Mouse (Mus musculus): ENCODE data around the gene Ctnnbl1. TPM values are rescaled to one million over a fixed set of nuclear protein-coding genes. Genes with fewer than 3 reads are reported as not detected.

Ctnnbl1 gene
- polyA plus RNA-seq, 1 experiment, result 0.98 TPM

DNA sequence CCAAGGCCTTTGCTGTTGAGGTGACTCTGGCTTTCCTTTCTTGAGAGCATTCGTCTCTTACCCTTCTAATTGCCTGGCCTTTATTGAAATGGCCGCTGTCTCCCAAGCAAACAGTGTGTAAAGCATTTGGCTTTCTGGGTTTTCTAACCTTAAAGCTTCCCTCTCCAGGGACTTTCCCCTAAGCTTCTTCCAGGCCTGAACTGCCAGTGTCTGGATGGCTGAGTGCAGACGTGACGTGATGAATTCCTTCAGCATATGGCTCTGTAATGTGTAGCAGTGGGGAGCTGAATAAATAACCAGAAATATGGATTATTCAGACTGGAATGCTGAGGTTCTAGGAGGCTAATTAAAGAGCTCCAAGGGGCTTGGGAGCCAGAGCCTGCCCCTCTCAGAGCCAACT is 84.1 kb downstream of the Ctnnbl1 start:
- Histone ChIP-seq H3K4me3 (replicated peaks) (no peak overlapping the region), H3K27me3 (ENCODE audit: control insufficient read depth) (no peaks in the 10 kb centered on the region), H3K36me3 (ENCODE audit: control insufficient read depth) (peaks cover 41% of the 10 kb centered on the region), H3K4me1 (ENCODE audit: control insufficient read depth) (no peaks in the 10 kb centered on the region), H3K9me3 (ENCODE audit: control insufficient read depth, low read length) (no peaks in the 10 kb centered on the region)
- TF ChIP-seq TAL1 (IDR thresholded peaks at IDR 0.05; ENCODE audit: low read length) (no peak), GATA1 (IDR thresholded peaks at IDR 0.05; ENCODE audit: low read length) (no peak)

DNA sequence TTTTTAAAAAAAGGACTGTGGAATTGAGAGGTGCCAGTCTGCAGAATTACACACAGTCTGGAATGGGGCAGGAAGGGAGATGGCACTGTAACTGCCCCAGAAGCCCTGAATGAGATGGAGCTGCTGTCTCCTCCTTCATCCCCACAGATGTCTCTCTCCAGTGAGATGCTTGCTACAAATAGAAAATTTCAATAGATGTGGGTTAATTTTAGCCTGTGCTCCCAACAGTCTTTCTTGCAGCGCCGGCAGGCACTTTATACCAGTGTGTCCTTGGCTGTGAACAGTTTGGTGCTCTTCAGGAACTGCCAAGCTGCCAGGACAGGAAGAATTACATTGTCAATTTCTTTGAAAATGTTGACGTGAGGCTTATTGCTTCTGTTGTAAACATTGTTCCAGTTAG is 86.3 kb downstream of the Ctnnbl1 start:
- Histone ChIP-seq H3K9me3 (ENCODE audit: control insufficient read depth, low read length) (no peaks in the 10 kb centered on the region), H3K27me3 (ENCODE audit: control insufficient read depth) (no peaks in the 10 kb centered on the region), H3K4me1 (ENCODE audit: control insufficient read depth) (no peaks in the 10 kb centered on the region), H3K4me3 (replicated peaks) (no peak overlapping the region), H3K36me3 (ENCODE audit: control insufficient read depth) (peaks cover 32% of the 10 kb centered on the region)
- TF ChIP-seq GATA1 (IDR thresholded peaks at IDR 0.05; ENCODE audit: low read length), result no peak
- no peak for TF ChIP-seq TAL1 (IDR thresholded peaks at IDR 0.05; ENCODE audit: low read length)

DNA sequence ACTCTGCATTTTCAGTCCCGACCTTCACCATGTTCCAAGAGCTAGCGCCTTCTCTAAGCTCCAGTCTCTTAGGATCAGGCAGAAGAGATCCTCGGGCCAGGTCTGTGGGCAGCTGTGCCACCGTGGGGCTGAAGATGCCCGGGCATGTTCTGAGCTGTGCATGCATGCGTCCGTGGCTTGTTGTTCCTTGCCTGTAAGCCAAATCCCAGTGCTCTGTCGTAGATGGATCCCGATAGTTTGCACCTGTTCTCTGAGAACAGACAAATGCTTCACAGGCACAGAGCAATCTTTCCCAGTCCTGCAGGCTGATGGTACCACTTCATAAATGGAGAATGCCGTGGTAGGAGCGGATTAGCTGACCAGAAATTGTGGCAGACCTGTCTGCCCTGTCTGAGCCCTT is 87.0 kb downstream of the Ctnnbl1 start:
- H3K36me3 ChIP-seq (ENCODE audit: control insufficient read depth), result peaks cover 25% of the 10 kb centered on the region
- no peak for TF ChIP-seq TAL1 (IDR thresholded peaks at IDR 0.05; ENCODE audit: low read length)
- H3K9me3 ChIP-seq (ENCODE audit: control insufficient read depth, low read length), result no peaks in the 10 kb centered on the region
- no peak overlapping the region for H3K4me3 ChIP-seq (replicated peaks)
- no peaks in the 10 kb centered on the region for H3K4me1 ChIP-seq (ENCODE audit: control insufficient read depth)
- no peaks in the 10 kb centered on the region for H3K27me3 ChIP-seq (ENCODE audit: control insufficient read depth)

DNA sequence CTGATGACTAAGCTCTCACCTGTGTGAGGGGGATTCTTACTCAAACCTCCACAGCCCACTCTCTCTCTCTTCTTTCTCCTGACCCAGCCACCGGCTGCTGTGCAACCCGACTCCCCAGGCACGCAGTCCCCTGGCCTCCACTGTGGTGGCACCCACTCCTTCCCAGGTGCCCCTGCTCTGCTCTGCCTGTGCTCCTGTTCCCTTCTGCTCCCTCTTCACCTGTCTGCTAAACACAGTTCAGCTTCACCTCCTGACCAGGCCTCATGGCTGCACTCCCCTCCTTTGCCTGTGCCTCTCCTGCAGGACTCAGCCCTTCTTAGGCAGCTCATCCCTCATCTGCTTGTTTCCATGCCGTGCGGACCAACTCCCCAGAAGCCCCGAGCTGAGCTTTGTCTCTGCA is 92.9 kb downstream of the Ctnnbl1 start:
- H3K27me3 ChIP-seq (ENCODE audit: control insufficient read depth), result no peaks in the 10 kb centered on the region
- peaks cover 4% of the 10 kb centered on the region for H3K36me3 ChIP-seq (ENCODE audit: control insufficient read depth)
- H3K4me1 ChIP-seq (ENCODE audit: control insufficient read depth), result no peaks in the 10 kb centered on the region; the same call in 1 of the 2 replicates
- H3K9me3 ChIP-seq (ENCODE audit: control insufficient read depth, low read length), result no peaks in the 10 kb centered on the region
- TF ChIP-seq TAL1 (IDR thresholded peaks at IDR 0.05; ENCODE audit: low read length) (no peak), GATA1 (IDR thresholded peaks at IDR 0.05; ENCODE audit: low read length) (no peak)
- H3K4me3 ChIP-seq (replicated peaks), result no peak overlapping the region

DNA sequence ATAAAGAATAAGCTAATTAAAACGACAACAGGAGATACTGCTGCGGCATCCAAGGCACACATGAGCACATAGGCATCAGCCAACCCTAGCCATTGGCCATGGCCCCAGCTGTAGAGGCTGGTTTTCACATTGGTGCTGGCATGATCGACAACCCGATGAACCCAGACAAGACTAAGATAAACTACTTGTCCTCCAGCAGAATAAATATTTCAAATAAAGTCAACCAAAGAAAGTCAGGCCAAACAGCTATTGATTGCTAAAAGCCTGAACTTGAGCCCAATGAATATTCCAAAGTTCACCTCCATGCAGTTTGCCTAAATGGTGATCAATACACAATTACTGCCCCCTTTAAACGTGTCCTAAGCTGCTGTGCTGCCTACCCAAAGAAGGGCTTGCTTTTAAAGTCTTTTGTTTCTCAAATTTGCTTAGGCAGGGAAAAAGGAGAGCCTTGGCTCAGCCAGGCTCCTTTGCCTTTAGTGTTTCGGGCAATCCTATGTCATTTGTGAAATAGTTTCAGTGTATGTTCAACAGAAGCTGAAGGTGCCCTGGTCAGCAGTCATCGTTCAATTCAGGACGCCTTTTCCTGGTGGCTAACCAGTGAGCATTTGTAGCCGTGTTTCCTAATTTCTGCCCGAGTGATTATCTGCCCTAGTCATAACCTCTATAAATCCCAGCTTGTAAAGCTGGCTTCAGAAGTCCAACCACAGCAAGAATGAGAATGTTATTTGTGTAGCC is 93.6 kb downstream of the Ctnnbl1 start:
- Histone ChIP-seq H3K4me3 (replicated peaks) (no peak overlapping the region), H3K36me3 (ENCODE audit: control insufficient read depth) (peaks cover 4% of the 10 kb centered on the region), H3K27me3 (ENCODE audit: control insufficient read depth) (no peaks in the 10 kb centered on the region), H3K9me3 (ENCODE audit: control insufficient read depth, low read length) (no peaks in the 10 kb centered on the region), H3K4me1 (ENCODE audit: control insufficient read depth) (no peaks in the 10 kb centered on the region; the same call in 1 of the 2 replicates)
- TF ChIP-seq TAL1 (IDR thresholded peaks at IDR 0.05; ENCODE audit: low read length) (no peak), GATA1 (IDR thresholded peaks at IDR 0.05; ENCODE audit: low read length) (no peak)

DNA sequence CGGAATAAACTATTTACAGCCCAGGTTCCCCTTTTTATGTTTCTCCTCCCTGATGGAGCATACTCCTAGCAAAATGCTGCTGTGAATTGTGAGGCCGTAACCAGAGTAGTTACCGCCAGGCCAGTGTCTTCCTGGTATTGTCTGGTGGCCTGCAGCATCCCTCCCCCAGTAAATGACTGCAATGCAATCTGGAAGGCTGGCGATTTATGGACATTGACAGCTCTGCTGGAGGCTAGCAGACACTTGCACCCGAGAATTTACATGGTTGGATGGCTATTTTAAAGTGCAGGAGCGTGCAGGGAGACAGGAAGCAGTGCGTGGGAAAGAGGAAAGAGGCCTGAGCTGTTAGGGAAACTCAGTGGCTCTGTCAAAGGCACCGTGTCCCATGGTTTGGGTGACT is 99.8 kb downstream of the Ctnnbl1 start:
- Histone ChIP-seq H3K9me3 (ENCODE audit: control insufficient read depth, low read length) (no peaks in the 10 kb centered on the region), H3K27me3 (ENCODE audit: control insufficient read depth) (no peaks in the 10 kb centered on the region), H3K4me1 (ENCODE audit: control insufficient read depth) (no peaks in the 10 kb centered on the region), H3K4me3 (replicated peaks) (no peak overlapping the region), H3K36me3 (ENCODE audit: control insufficient read depth) (peaks cover 23% of the 10 kb centered on the region)
- TF ChIP-seq GATA1 (IDR thresholded peaks at IDR 0.05; ENCODE audit: low read length) (no peak), TAL1 (IDR thresholded peaks at IDR 0.05; ENCODE audit: low read length) (no peak)

DNA sequence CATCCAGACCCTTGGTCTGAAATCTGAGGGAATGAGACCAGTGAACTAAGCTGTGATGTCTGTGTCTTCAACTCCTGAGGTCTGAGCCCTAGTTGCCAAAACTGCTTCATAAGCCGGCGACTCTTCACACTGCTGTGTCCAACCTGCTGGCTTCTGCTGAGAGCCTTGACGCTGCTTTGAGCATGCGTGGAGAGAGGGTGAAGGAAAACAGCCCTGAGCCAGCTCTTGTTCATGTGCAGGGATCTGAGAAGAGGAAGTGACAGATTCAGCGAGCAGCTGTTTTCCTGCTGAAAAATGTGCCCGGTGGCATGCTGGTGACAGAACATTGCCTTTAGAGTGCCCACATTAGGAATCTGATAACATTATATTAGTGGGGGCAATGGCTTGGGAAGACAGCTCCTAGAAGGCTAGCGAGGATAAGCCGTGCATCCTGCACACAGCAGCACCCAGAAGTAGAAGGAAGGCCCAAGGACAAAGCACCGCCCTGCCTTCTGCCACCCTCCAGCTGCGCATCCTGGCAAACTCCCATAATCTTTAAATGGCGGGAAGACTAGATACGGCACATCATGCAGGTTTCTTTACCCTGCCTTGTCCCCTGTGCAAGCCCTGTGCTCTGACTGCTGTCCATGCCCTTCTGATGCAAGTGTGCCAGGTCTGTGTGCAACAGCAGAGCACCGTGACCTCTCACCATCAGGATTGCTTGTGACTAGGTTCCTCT is 101.2 kb downstream of the Ctnnbl1 start:
- Histone ChIP-seq H3K36me3 (ENCODE audit: control insufficient read depth) (peaks cover 23% of the 10 kb centered on the region), H3K27me3 (ENCODE audit: control insufficient read depth) (no peaks in the 10 kb centered on the region), H3K9me3 (ENCODE audit: control insufficient read depth, low read length) (no peaks in the 10 kb centered on the region), H3K4me3 (replicated peaks) (no peak overlapping the region), H3K4me1 (ENCODE audit: control insufficient read depth) (no peaks in the 10 kb centered on the region)
- TF ChIP-seq TAL1 (IDR thresholded peaks at IDR 0.05; ENCODE audit: low read length) (no peak), GATA1 (IDR thresholded peaks at IDR 0.05; ENCODE audit: low read length) (no peak)

DNA sequence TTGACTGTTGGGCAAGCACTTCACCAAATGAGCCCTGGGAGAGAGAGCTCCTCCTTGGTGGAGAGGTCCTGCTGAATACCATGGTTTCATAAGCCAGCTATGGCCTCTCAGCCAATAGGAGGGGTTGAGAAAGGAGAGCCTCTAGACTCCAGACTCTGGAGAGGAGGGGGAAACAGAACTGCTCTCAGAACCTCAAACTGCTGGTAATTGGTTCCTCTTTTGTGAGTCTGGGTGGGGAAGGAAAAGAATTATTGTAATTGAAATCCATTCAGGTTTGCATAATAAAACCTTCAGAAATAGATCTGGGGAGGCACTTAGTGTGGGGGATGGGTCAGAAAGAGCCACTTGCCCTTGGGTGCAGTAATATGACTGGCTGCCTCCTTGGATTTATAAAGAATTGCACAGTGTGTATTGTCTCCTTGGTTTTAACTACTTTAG is 103.5 kb downstream of the Ctnnbl1 start:
- H3K36me3 ChIP-seq (ENCODE audit: control insufficient read depth), result peaks cover 23% of the 10 kb centered on the region
- no peak for TF ChIP-seq TAL1 (IDR thresholded peaks at IDR 0.05; ENCODE audit: low read length)
- TF ChIP-seq GATA1 (IDR thresholded peaks at IDR 0.05; ENCODE audit: low read length), result no peak
- no peaks in the 10 kb centered on the region for H3K27me3 ChIP-seq (ENCODE audit: control insufficient read depth)
- no peaks in the 10 kb centered on the region for H3K9me3 ChIP-seq (ENCODE audit: control insufficient read depth, low read length)
- H3K4me1 ChIP-seq (ENCODE audit: control insufficient read depth), result no peaks in the 10 kb centered on the region
- no peak overlapping the region for H3K4me3 ChIP-seq (replicated peaks)

DNA sequence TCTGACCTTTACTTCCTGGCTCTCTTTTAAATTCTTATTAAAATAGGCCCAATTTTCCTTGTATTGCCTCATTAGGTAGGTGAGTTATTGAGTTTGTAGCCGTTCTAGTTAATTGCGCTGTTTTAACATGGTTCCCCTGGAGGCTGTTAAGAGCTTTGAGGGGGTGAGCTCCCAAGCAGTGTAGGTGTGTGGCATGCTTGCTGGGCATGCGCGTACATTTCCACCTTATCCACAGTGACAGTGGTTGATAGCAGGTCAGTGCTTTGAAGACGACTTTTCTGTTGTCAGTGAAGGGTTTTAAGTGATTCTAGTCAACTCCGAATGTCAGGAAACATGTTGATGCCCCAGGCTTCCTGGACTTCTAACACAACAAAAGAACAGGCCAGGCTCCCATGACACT is 103.9 kb downstream of the Ctnnbl1 start:
- Histone ChIP-seq H3K36me3 (ENCODE audit: control insufficient read depth) (peaks cover 23% of the 10 kb centered on the region), H3K9me3 (ENCODE audit: control insufficient read depth, low read length) (no peaks in the 10 kb centered on the region), H3K4me3 (replicated peaks) (no peak overlapping the region), H3K27me3 (ENCODE audit: control insufficient read depth) (no peaks in the 10 kb centered on the region), H3K4me1 (ENCODE audit: control insufficient read depth) (no peaks in the 10 kb centered on the region)
- TF ChIP-seq TAL1 (IDR thresholded peaks at IDR 0.05; ENCODE audit: low read length) (no peak), GATA1 (IDR thresholded peaks at IDR 0.05; ENCODE audit: low read length) (no peak)

Measured in erythroblast, embryonic 14.5 days (primary cell).